Mouse (Mus musculus) midbrain, embryonic 14.5 days (tissue): Measurements from ENCODE around the gene Gm21969. TPM values are rescaled to one million over a fixed set of nuclear protein-coding genes. Genes with fewer than 3 reads are reported as not detected.

Source experiments
- ATAC-seq: fragments of 200-750 bp; cut with Nextera tagmentation; 2 replicates; pipeline ENCODE4 v1.8.0; 2017; ENCODE audit warnings: moderate number of reproducible peaks, moderate library complexity; ENCODE audit not compliant: low FRiP score, low TSS enrichment
- DNase-seq: peaks from one replicate; pipeline ENCODE4 v3.0.0-alpha.2; 2015
- H3K27ac ChIP-seq: fragments of 300-500 bp; sonication (generic); replicated peaks from 2 replicates; pipeline ENCODE4 v1.5.1; 2014; ENCODE audit warnings: mild to moderate bottlenecking, low read depth, low read length, moderate library complexity
- H3K27me3 ChIP-seq: fragments of 300-500 bp; sonication (generic); 2 replicates; pipeline ENCODE4 v1.6.1; 2014; ENCODE audit warnings: low read length, control low read depth, mixed read lengths; ENCODE audit not compliant: control insufficient read depth, insufficient read depth
- H3K36me3 ChIP-seq: fragments of 300-500 bp; sonication (generic); 2 replicates; pipeline ENCODE4 v1.6.1; 2014; ENCODE audit warnings: low read length, control low read depth; ENCODE audit not compliant: control insufficient read depth, insufficient read depth
- H3K4me1 ChIP-seq: fragments of 300-500 bp; sonication (generic); 2 replicates; pipeline ENCODE4 v1.6.1; 2014; ENCODE audit warnings: mild to moderate bottlenecking, antibody characterized with exemption, low read length, control low read depth; ENCODE audit not compliant: control insufficient read depth, insufficient read depth
- H3K4me2 ChIP-seq: fragments of 300-500 bp; sonication (generic); 2 replicates; pipeline ENCODE4 v1.6.1; 2014; ENCODE audit warnings: mild to moderate bottlenecking, low read length, moderate library complexity
- H3K4me3 ChIP-seq: fragments of 300-500 bp; sonication (generic); replicated peaks from 2 replicates; pipeline ENCODE4 v1.5.1; 2014; ENCODE audit warnings: low read depth, low read length
- H3K9ac ChIP-seq: fragments of 300-500 bp; sonication (generic); replicated peaks from 2 replicates; pipeline ENCODE4 v1.6.1; 2014; ENCODE audit warnings: mild to moderate bottlenecking, low read length, moderate library complexity
- H3K9me3 ChIP-seq: fragments of 300-500 bp; sonication (generic); 2 replicates; pipeline ENCODE4 v1.6.1; 2016; ENCODE audit warnings: low read length, control low read depth, mixed read lengths; ENCODE audit not compliant: control insufficient read depth
- WGBS: fragments of 180-500 bp; shearing (Covaris S2); extraction: QIAGEN DNeasy Blood & Tissue Kit; methylation state at CpG from one replicate; pipeline ENCODE4 v1.1.7; 2014; 5-methylcytosine and 5-hydroxymethylcytosine counted together
- microRNA-seq: library from miRNA; unstranded; fragments of <30 nt; microRNA quantifications from one replicate; pipeline ENCODE4, GENCODE M21; 2016
- polyA plus RNA-seq: library from polyadenylated mRNA; unstranded; fragments of >200 nt; fragmentation: Nextera tagmentation; extraction: Ambion mirVana; gene quantifications from 2 replicates; pipeline ENCODE4 v1.2.1, GENCODE M21; 2014

The Gm21969 gene
- polyA plus RNA-seq, 1 experiment from 2014 or later, result not detected

GRCm38 (mm10) chr4:139698602-139699001 lies 95.6 kb downstream of the Gm21969 start:
- Histone ChIP-seq H3K36me3 (no peaks in the 10 kb centered on the region), H3K27ac (no peak overlapping the region), H3K27me3 (no peaks in the 10 kb centered on the region), H3K9ac (no peak overlapping the region), H3K4me2 (no peak overlapping the region), H3K4me1 (no peaks in the 10 kb centered on the region; the same call in 1 of the 2 replicates), H3K4me3 (no peak overlapping the region), H3K9me3 (no peaks in the 10 kb centered on the region)
- DNase-seq (no peak), ATAC-seq (no peak)
- 71% methylated on average over 8 of the region's 8 CpGs for WGBS

GRCm38 (mm10) chr4:139702914-139703313 lies 99.9 kb downstream of the Gm21969 start:
- H3K9me3 ChIP-seq, result no peaks in the 10 kb centered on the region
- H3K36me3 ChIP-seq, result no peaks in the 10 kb centered on the region
- no peak for ATAC-seq
- no peak overlapping the region for H3K27ac ChIP-seq
- no peaks in the 10 kb centered on the region for H3K27me3 ChIP-seq
- H3K9ac ChIP-seq, result no peak overlapping the region
- WGBS, result 76% methylated on average over 4 of the region's 4 CpGs
- no peak overlapping the region for H3K4me2 ChIP-seq
- no peak for DNase-seq
- H3K4me3 ChIP-seq, result no peak overlapping the region
- H3K4me1 ChIP-seq, result no peaks in the 10 kb centered on the region

GRCm38 (mm10) chr4:139703468-139703867 lies 100.5 kb downstream of the Gm21969 start:
- no peaks in the 10 kb centered on the region for H3K36me3 ChIP-seq
- H3K27ac ChIP-seq, result no peak overlapping the region
- no peaks in the 10 kb centered on the region for H3K27me3 ChIP-seq
- no peak overlapping the region for H3K4me3 ChIP-seq
- H3K4me1 ChIP-seq, result no peaks in the 10 kb centered on the region
- no peak overlapping the region for H3K4me2 ChIP-seq
- no peak for ATAC-seq
- H3K9ac ChIP-seq, result no peak overlapping the region
- DNase-seq, result no peak
- WGBS, result 86% methylated on average over 11 of the region's 11 CpGs
- H3K9me3 ChIP-seq, result no peaks in the 10 kb centered on the region

GRCm38 (mm10) chr4:139705986-139706385 lies 103.0 kb downstream of the Gm21969 start:
- H3K36me3 ChIP-seq, result no peaks in the 10 kb centered on the region
- 90% methylated on average over 5 of the region's 5 CpGs for WGBS
- peaks cover 7% of the 10 kb centered on the region; the same call in 1 of the 2 replicates for H3K4me1 ChIP-seq
- H3K4me2 ChIP-seq, result no peak overlapping the region
- no peaks in the 10 kb centered on the region for H3K27me3 ChIP-seq
- no peak for DNase-seq
- no peak overlapping the region for H3K9ac ChIP-seq
- no peak overlapping the region for H3K27ac ChIP-seq
- H3K9me3 ChIP-seq, result no peaks in the 10 kb centered on the region
- H3K4me3 ChIP-seq, result no peak overlapping the region
- ATAC-seq, result no peak

- Histone ChIP-seq H3K27me3 (no peaks in the 10 kb centered on the region), H3K9me3 (no peaks in the 10 kb centered on the region), H3K4me1 (peaks cover 9% of the 10 kb centered on the region; the same call in 1 of the 2 replicates), H3K4me3 (no peak overlapping the region), H3K4me2 (peak overlapping the region; percentile 24), H3K9ac (no peak overlapping the region), H3K36me3 (no peaks in the 10 kb centered on the region), H3K27ac (0 out of 2 replicates have a peak overlapping the region, but pooled peaks have one; percentile 8)
- WGBS, result 17% methylated on average over 25 of the region's 25 CpGs
- ATAC-seq (no peak; the same call in 1 of the 2 replicates), DNase-seq (peak; percentile 51)
These were observed 107.7 kb downstream of the Gm21969 start for GRCm38 (mm10) chr4:139710467-139711334.

Small RNAs within 50 kb of the gene (microRNA-seq; reads per million reads assigned to microRNA genes)
- not detected for gene Gm25571
- gene Mir7020, result not detected

Other genes with a start within 250 kb of the Gm21969 start
- 5.2 and 6.2 TPM in 2 replicates for gene Iffo2, start 72.6 kb upstream of the Gm21969 start, polyA plus RNA-seq
- 14.1 and 15.2 TPM in 2 replicates for gene Aldh4a1, start 19.7 kb downstream of the Gm21969 start, polyA plus RNA-seq
- gene Tas1r2, start 50.4 kb downstream of the Gm21969 start, polyA plus RNA-seq, result not detected in 2 replicates
- 9.1 and 9.2 TPM in 2 replicates for gene Pax7, start 230.3 kb downstream of the Gm21969 start, polyA plus RNA-seq